In genomic region chr7:4547221-4547641, GRCm38 (mm10) we compare ENCODE assay signal across 7 mouse cellular contexts. TPM values are rescaled to one million over a fixed set of nuclear protein-coding genes. Genes with fewer than 3 reads are reported as not detected.
DNase-seq lines count a peak whose midpoint lies in the region; ATAC-seq and TF ChIP-seq lines count a peak whose summit lies in the region.

TSS of gene Syt5 (minus strand) at chr7:4547541.

- H3K4me2 ChIP-seq in hindbrain, embryonic 15.5 days = peak within 1 kb of the TSS; percentile 86
- H3K4me2 ChIP-seq in limb, embryonic 14.5 days (replicated peaks; ENCODE audit: low read depth, low read length, severe bottlenecking) = peak within 1 kb of the TSS; percentile 71

- H3K4me1 ChIP-seq in embryonic facial prominence, embryonic 10.5 days = peaks cover 18% of the 10 kb centered on the region
- H3K4me1 ChIP-seq in hindbrain, embryonic 15.5 days (replicated peaks) = peaks cover 14% of the 10 kb centered on the region
- peaks cover 11% of the 10 kb centered on the region for H3K4me1 ChIP-seq in limb, embryonic 14.5 days (ENCODE audit: control insufficient read depth, insufficient read depth, low read length)

- peak within 1 kb of the TSS; percentile 66 for H3K27ac ChIP-seq in embryonic facial prominence, embryonic 10.5 days (replicated peaks)
- peak within 1 kb of the TSS; percentile 90 for H3K27ac ChIP-seq in hindbrain, embryonic 15.5 days (replicated peaks)
- H3K27ac ChIP-seq in limb, embryonic 14.5 days (replicated peaks; ENCODE audit: low read depth, low read length) = no peak within 1 kb of the TSS

- peak within 1 kb of the TSS; percentile 67 for H3K9ac ChIP-seq in hindbrain, embryonic 15.5 days
- peak within 1 kb of the TSS; percentile 41 for H3K9ac ChIP-seq in limb, embryonic 14.5 days (ENCODE audit: low read depth, low read length, severe bottlenecking)

- H3K9me3 ChIP-seq in embryonic facial prominence, embryonic 10.5 days = peaks cover 5% of the 10 kb centered on the region; the same call in 1 of the 2 replicates
- no peaks in the 10 kb centered on the region for H3K9me3 ChIP-seq in hindbrain, embryonic 15.5 days
- no peaks in the 10 kb centered on the region for H3K9me3 ChIP-seq in limb, embryonic 14.5 days (ENCODE audit: control insufficient read depth, low read length)

- H3K36me3 ChIP-seq in embryonic facial prominence, embryonic 10.5 days (replicated peaks) = no peaks in the 10 kb centered on the region
- 0 out of 2 replicates have a peak, but pooled peaks cover 5% of the 10 kb centered on the region for H3K36me3 ChIP-seq in hindbrain, embryonic 15.5 days
- no peaks in the 10 kb centered on the region for H3K36me3 ChIP-seq in limb, embryonic 14.5 days (ENCODE audit: control insufficient read depth, insufficient read depth, low read length)

- DNase-seq in thymus, postnatal 14 days = peak; percentile 19
- no peak for DNase-seq in thymus, adult 18-20 months
- peak; percentile 48 for DNase-seq in embryonic facial prominence, embryonic 10.5 days (ENCODE audit: low spot score)
- no peak for DNase-seq in limb, embryonic 14.5 days (ENCODE audit: low spot score)
- peak; percentile 82 for DNase-seq in right cerebral cortex, adult 18-20 months
- no peak for DNase-seq in thymus, postnatal 36 days

- peak within 1 kb of the TSS; percentile 55 for H3K4me3 ChIP-seq in embryonic facial prominence, embryonic 10.5 days
- H3K4me3 ChIP-seq in hindbrain, embryonic 15.5 days = peak within 1 kb of the TSS; percentile 57
- peak within 1 kb of the TSS; percentile 34 for H3K4me3 ChIP-seq in limb, embryonic 14.5 days (replicated peaks; ENCODE audit: low read length)

- peaks cover 25% of the 10 kb centered on the region for H3K27me3 ChIP-seq in embryonic facial prominence, embryonic 10.5 days (replicated peaks; ENCODE audit: low read depth, poor library complexity, severe bottlenecking)
- no peaks in the 10 kb centered on the region for H3K27me3 ChIP-seq in hindbrain, embryonic 15.5 days
- H3K27me3 ChIP-seq in limb, embryonic 14.5 days (ENCODE audit: control insufficient read depth, insufficient read depth, low read length) = no peaks in the 10 kb centered on the region

- TF ChIP-seq POLR2A in limb, embryonic 14.5 days (IDR thresholded peaks at IDR 0.05; ENCODE audit: borderline replicate concordance, extremely low read depth, insufficient read depth, insufficient read length) = no peak

- peak; percentile 91 for ATAC-seq in hindbrain, embryonic 15.5 days (ENCODE audit: low FRiP score, low read depth)
- peak; percentile 62; the same call in 1 of the 2 replicates for ATAC-seq in limb, embryonic 14.5 days (ENCODE audit: low FRiP score, low read depth)

- 9% methylated on average over 33 of the region's 33 CpGs for WGBS in embryonic facial prominence, embryonic 10.5 days
- 5% methylated on average over 32 of the region's 33 CpGs for WGBS in hindbrain, embryonic 15.5 days
- 5% methylated on average over 27 of the region's 33 CpGs for WGBS in limb, embryonic 14.5 days

RNA-seq across cellular contexts. Expression of gene Syt5, which starts in this region (rescaled TPM):
- polyA plus RNA-seq in embryonic facial prominence, embryonic 10.5 days (2016; fragmentation: Nextera tagmentation; extraction: Ambion mirVana) = 4.3 and 5.6 TPM in 2 replicates
- polyA plus RNA-seq in hindbrain, embryonic 15.5 days (2015; fragmentation: Nextera tagmentation; extraction: Ambion mirVana) = 99.6 and 117 TPM in 2 replicates
- polyA plus RNA-seq in limb, embryonic 14.5 days (2012; rRNA removed) = 3.9 and 4.2 TPM in 2 replicates
- polyA plus RNA-seq in limb, embryonic 14.5 days (2014; fragmentation: Nextera tagmentation; extraction: Ambion mirVana) = 3.4 and 4.3 TPM in 2 replicates

Comparison
In these comparisons a context has a peak if more than half of its experiments do, and no peak if none do; other contexts are left out.
1. RNA of gene Syt5 (polyA plus RNA-seq): 99.6 to 117 TPM in hindbrain, embryonic 15.5 days; 4.3 to 5.6 TPM in embryonic facial prominence, embryonic 10.5 days and 3.4 to 4.3 TPM in limb, embryonic 14.5 days; every median in the first group is over 10 times any median in the second.
2. DNase-seq: peak in thymus, postnatal 14 days (single experiment), embryonic facial prominence, embryonic 10.5 days (single experiment) and right cerebral cortex, adult 18-20 months (single experiment); none in thymus, adult 18-20 months (0 of 2), limb, embryonic 14.5 days (single experiment) and thymus, postnatal 36 days (0 of 2).
3. Peak in every context shown above with its lines, with median percentiles within 50 percentile points of each other: H3K4me3 ChIP-seq.